Mouse (Mus musculus): ENCODE measurements around the gene Clptm1.
"Not testable (repeated sequence)": the region's sequence is repeated elsewhere in the genome, so short reads cannot be mapped to it uniquely, and the experiment has no call there.

Gene Clptm1

GRCm38 (mm10) chr7:19609641-19610332 is 55.0 kb downstream of the Clptm1 start:
- no peak for DNase-seq (ENCODE audit: low read depth, low spot score)

- DNase-seq (ENCODE audit: low read depth, low spot score) = no peak
Observed at GRCm38 (mm10) chr7:19607291-19607690, 57.5 kb downstream of the Clptm1 start.

- DNase-seq (ENCODE audit: low read depth, low spot score) = not testable (repeated sequence)
Observed at GRCm38 (mm10) chr7:19604606-19605214, 60.1 kb downstream of the Clptm1 start.

- peak; percentile 87 for DNase-seq (ENCODE audit: low read depth, low spot score)
Observed at GRCm38 (mm10) chr7:19603849-19604605, 60.8 kb downstream of the Clptm1 start, which contains the start of gene Clasrp. Clasrp (minus strand) TSS chr7:19604486.

GRCm38 (mm10) chr7:19603055-19603454 is 61.8 kb downstream of the Clptm1 start:
- DNase-seq (ENCODE audit: low read depth, low spot score) = no peak

GRCm38 (mm10) chr7:19600562-19600961 is 64.3 kb downstream of the Clptm1 start:
- no peak for DNase-seq (ENCODE audit: low read depth, low spot score)

GRCm38 (mm10) chr7:19593061-19593730 is 71.6 kb downstream of the Clptm1 start:
- no peak for DNase-seq (ENCODE audit: low read depth, low spot score)

- DNase-seq (ENCODE audit: low read depth, low spot score) = peak; percentile 83
Observed at GRCm38 (mm10) chr7:19589917-19590316, 74.9 kb downstream of the Clptm1 start.

GRCm38 (mm10) chr7:19589207-19589606 is 75.6 kb downstream of the Clptm1 start:
- no peak for DNase-seq (ENCODE audit: low read depth, low spot score)

- DNase-seq (ENCODE audit: low read depth, low spot score) = no peak
Observed at GRCm38 (mm10) chr7:19586269-19586668, 78.6 kb downstream of the Clptm1 start.

Measured in retina, postnatal 7 days (tissue).